Mouse (Mus musculus): ENCODE measurements at regions not wholly inside any gene's neighbourhood (a gene's known extent, or its start where the extent isn't known, plus 50 kb on each side); places are given as distances from the start of the nearest gene placed in this dataset.
"Not testable (repeated sequence)": the region's sequence is repeated elsewhere in the genome, so short reads cannot be mapped to it uniquely, and the experiment has no call there.

- no peak for TF ChIP-seq SMC3 (IDR thresholded peaks at IDR 0.05; ENCODE audit: low read depth, low read length)
- no peak for TF ChIP-seq ZNF384 (IDR thresholded peaks at IDR 0.05; ENCODE audit: low read depth, low read length)
- TF ChIP-seq POLR2A (IDR thresholded peaks at IDR 0.05; ENCODE audit: control insufficient read depth in 1 of 2, insufficient read depth in 1 of 2, low read depth in 1 of 2, low read length in 2 of 2, poor library complexity in 1 of 2): no peak
- TF ChIP-seq EP300 (IDR thresholded peaks at IDR 0.05; ENCODE audit: low read depth in 1 of 2, low read length in 2 of 2): peak; percentile 74 to 91
- no peak for TF ChIP-seq USF1 (IDR thresholded peaks at IDR 0.05; ENCODE audit: low read depth, low read length)
- no peak for TF ChIP-seq JUND (IDR thresholded peaks at IDR 0.05; ENCODE audit: low read depth, low read length)
- TF ChIP-seq KAT2A (conservative IDR thresholded peaks at IDR 0.05; ENCODE audit: low read depth, low read length): no peak
- no peak for TF ChIP-seq E2F4 (IDR thresholded peaks at IDR 0.05; ENCODE audit: borderline replicate concordance, low read depth, low read length)
- TF ChIP-seq MXI1 (IDR thresholded peaks at IDR 0.05; ENCODE audit: low read depth, low read length): no peak
- no peak for TF ChIP-seq MAZ (IDR thresholded peaks at IDR 0.05; ENCODE audit: low read depth, low read length)
- TF ChIP-seq NELFE (IDR thresholded peaks at IDR 0.05; ENCODE audit: low read depth, low read length): no peak
- TF ChIP-seq CTCF (IDR thresholded peaks at IDR 0.05 in 2 of 3, conservative IDR thresholded peaks at IDR 0.05 in 1 of 3; ENCODE audit: control insufficient read depth in 1 of 3, insufficient read depth in 1 of 3, low read depth in 2 of 3, low read length in 3 of 3, poor library complexity in 1 of 3, severe bottlenecking in 1 of 3): no peak
- peak; percentile 59 for TF ChIP-seq ETS1 (IDR thresholded peaks at IDR 0.05; ENCODE audit: low read depth, low read length)
Observed at GRCm38 (mm10) chr19:35143781-35144180, 221.6 kb downstream of the Kif20b start (continued).

- TF ChIP-seq ETS1 (IDR thresholded peaks at IDR 0.05; ENCODE audit: low read depth, low read length) (peak; percentile 41; the same call in 1 of the 2 replicates), EP300 (IDR thresholded peaks at IDR 0.05; ENCODE audit: low read depth in 1 of 2, low read length in 2 of 2) (peak; percentile 29 to 67; a peak in 3 of 4 replicates), GATA1 (IDR thresholded peaks at IDR 0.05; ENCODE audit: low read depth, low read length) (peak; percentile 57), TCF12 (IDR thresholded peaks at IDR 0.05; ENCODE audit: low read depth, low read length) (peak; percentile 44)
- DNase-seq (ENCODE audit: low read depth, low spot score): peak; percentile 46
- H3K4me1 ChIP-seq (ENCODE audit: control insufficient read depth in 1 of 2, insufficient read depth in 2 of 2, low read length in 2 of 2): peaks cover 8 to 28% of the 10 kb centered on the region in 2 experiments; a peak in 3 of 4 replicates
- not testable (repeated sequence) for H3K4me3 ChIP-seq (ENCODE audit: control insufficient read depth in 1 of 2, insufficient read depth in 1 of 2, low read depth in 2 of 2, low read length in 2 of 2); H3K27me3 ChIP-seq (ENCODE audit: control insufficient read depth in 1 of 2, insufficient read depth in 2 of 2, low read length in 2 of 2); H3K79me2 ChIP-seq (ENCODE audit: control insufficient read depth, insufficient read depth, low read length, poor library complexity); H3K9me3 ChIP-seq (replicated peaks; ENCODE audit: insufficient read depth, low read length); H3K9ac ChIP-seq (ENCODE audit: control insufficient read depth, low read depth, low read length, poor library complexity, severe bottlenecking)
- H3K27ac ChIP-seq (ENCODE audit: control insufficient read depth, low read depth, low read length): peak overlapping the region; percentile 69
- H3K36me3 ChIP-seq (ENCODE audit: control insufficient read depth in 1 of 2, insufficient read depth in 2 of 2, low read length in 2 of 2): peaks cover 0 to 46% of the 10 kb centered on the region in 2 experiments; a peak in 2 of 4 replicates
Observed at GRCm38 (mm10) chr19:35149476-35149875, 227.3 kb downstream of the Kif20b start.

GRCm38 (mm10) chr19:35150780-35151725 is 228.9 kb downstream of the Kif20b start:
- H3K36me3 ChIP-seq (ENCODE audit: control insufficient read depth in 1 of 2, insufficient read depth in 2 of 2, low read length in 2 of 2): peaks cover 0 to 53% of the 10 kb centered on the region in 2 experiments; a peak in 2 of 4 replicates
- H3K9me3 ChIP-seq (replicated peaks; ENCODE audit: insufficient read depth, low read length): no peaks in the 10 kb centered on the region
- TF ChIP-seq CHD1 (IDR thresholded peaks at IDR 0.05; ENCODE audit: low read depth, low read length): no peak
- no peak for TF ChIP-seq MAFK (IDR thresholded peaks at IDR 0.05; ENCODE audit: borderline replicate concordance, low read depth, low read length)
- TF ChIP-seq RAD21 (IDR thresholded peaks at IDR 0.05; ENCODE audit: low read depth, low read length): no peak
- no peak for TF ChIP-seq POLR2AphosphoS2 (IDR thresholded peaks at IDR 0.05; ENCODE audit: low read length)
- TF ChIP-seq MAZ (IDR thresholded peaks at IDR 0.05; ENCODE audit: low read depth, low read length): no peak
- peak in 1 of 2 experiments; percentile 49; a peak in 2 of 4 replicates for TF ChIP-seq EP300 (IDR thresholded peaks at IDR 0.05; ENCODE audit: low read depth in 1 of 2, low read length in 2 of 2)
- TF ChIP-seq KAT2A (conservative IDR thresholded peaks at IDR 0.05; ENCODE audit: low read depth, low read length): no peak
- TF ChIP-seq HCFC1 (IDR thresholded peaks at IDR 0.05; ENCODE audit: low read depth, low read length): 0 out of 2 replicates have a peak, but pooled peaks have one; percentile 20
- TF ChIP-seq MYC (IDR thresholded peaks at IDR 0.05; ENCODE audit: low read depth, low read length): no peak
- no peak for TF ChIP-seq TAL1 (IDR thresholded peaks at IDR 0.05; ENCODE audit: low read length)
- TF ChIP-seq SIN3A (IDR thresholded peaks at IDR 0.05; ENCODE audit: low read length): 0 out of 2 replicates have a peak, but pooled peaks have one; percentile 35
- no peak for TF ChIP-seq GATA1 (IDR thresholded peaks at IDR 0.05; ENCODE audit: low read depth, low read length)
- TF ChIP-seq ETS1 (IDR thresholded peaks at IDR 0.05; ENCODE audit: low read depth, low read length): peak; percentile 46; the same call in 1 of the 2 replicates
- no peak for TF ChIP-seq TBP (IDR thresholded peaks at IDR 0.05; ENCODE audit: low read depth, low read length)
- no peak for TF ChIP-seq ZC3H11A (IDR thresholded peaks at IDR 0.05; ENCODE audit: low read depth, low read length)
- DNase-seq (ENCODE audit: low read depth, low spot score): peak; percentile 60
- H3K27me3 ChIP-seq (ENCODE audit: control insufficient read depth in 1 of 2, insufficient read depth in 2 of 2, low read length in 2 of 2): no peaks in the 10 kb centered on the region
- H3K79me2 ChIP-seq (ENCODE audit: control insufficient read depth, insufficient read depth, low read length, poor library complexity): no peaks in the 10 kb centered on the region
- peak overlapping the region; percentile 67 for H3K9ac ChIP-seq (ENCODE audit: control insufficient read depth, low read depth, low read length, poor library complexity, severe bottlenecking)
- H3K27ac ChIP-seq (ENCODE audit: control insufficient read depth, low read depth, low read length): peak overlapping the region; percentile 97
- H3K4me3 ChIP-seq (ENCODE audit: control insufficient read depth in 1 of 2, insufficient read depth in 1 of 2, low read depth in 2 of 2, low read length in 2 of 2): peak overlapping the region; percentile 21 to 40
- H3K4me1 ChIP-seq (ENCODE audit: control insufficient read depth in 1 of 2, insufficient read depth in 2 of 2, low read length in 2 of 2): peaks cover 12 to 34% of the 10 kb centered on the region in 2 experiments; a peak in 3 of 4 replicates
